Mouse (Mus musculus) MEL (cell line): ENCODE data around the gene Med7.

Experiments used
- CHD2 ChIP-seq: IDR thresholded peaks from 2 replicates; pipeline ENCODE4 v1.6.1; 2011; ENCODE audit warnings: low read length, improper control_type of control experiment
- CTCF ChIP-seq, 3 experiments: IDR thresholded peaks in 2 of 3; conservative IDR thresholded peaks in 1 of 3; 2 replicates each; pipeline ENCODE4 v1.5.1; 2011 to 2012; ENCODE audit warnings: low read length in 3 of 3, low read depth in 2 of 3, mild to moderate bottlenecking in 2 of 3, improper control_type of control experiment in 1 of 3, inconsistent platforms in 1 of 3, mixed read lengths in 1 of 3, moderate library complexity in 1 of 3; ENCODE audit not compliant: control insufficient read depth in 1 of 3, insufficient read depth in 1 of 3, poor library complexity in 1 of 3, severe bottlenecking in 1 of 3
- EP300 ChIP-seq, 2 experiments: IDR thresholded peaks; 2 replicates each; pipeline ENCODE4 v1.6.1; 2011; ENCODE audit warnings: improper control_type of control experiment in 2 of 2, low read length in 2 of 2, low read depth in 1 of 2, mild to moderate bottlenecking in 1 of 2
- GABPA ChIP-seq: IDR thresholded peaks from 2 replicates; pipeline ENCODE4 v1.6.1; 2012; ENCODE audit warnings: low read depth, mild to moderate bottlenecking, inconsistent platforms, low read length, improper control_type of control experiment, moderate library complexity
- MAFK ChIP-seq: IDR thresholded peaks from 2 replicates; pipeline ENCODE4 v1.6.1; 2011; ENCODE audit warnings: low read depth, mild to moderate bottlenecking, low read length, improper control_type of control experiment, borderline replicate concordance
- MAX ChIP-seq: IDR thresholded peaks from 2 replicates; pipeline ENCODE4 v1.6.1; 2011; ENCODE audit warnings: low read length, improper control_type of control experiment
- MYB ChIP-seq: IDR thresholded peaks from 2 replicates; pipeline ENCODE4 v1.6.1; 2011; ENCODE audit warnings: mild to moderate bottlenecking, low read depth, low read length, improper control_type of control experiment
- POLR2A ChIP-seq, 2 experiments: IDR thresholded peaks; 2 replicates each; pipeline ENCODE4 v1.6.1; 2011 to 2012; ENCODE audit warnings: low read length in 2 of 2, mild to moderate bottlenecking in 2 of 2, control low read depth in 1 of 2, improper control_type of control experiment in 1 of 2, low read depth in 1 of 2, moderate library complexity in 1 of 2; ENCODE audit not compliant: control insufficient read depth in 1 of 2, insufficient read depth in 1 of 2, poor library complexity in 1 of 2
- RAD21 ChIP-seq: IDR thresholded peaks from 2 replicates; pipeline ENCODE4 v1.6.1; 2011; ENCODE audit warnings: mild to moderate bottlenecking, low read depth, low read length, improper control_type of control experiment
- SIN3A ChIP-seq: IDR thresholded peaks from 2 replicates; pipeline ENCODE4 v1.6.1; 2012; ENCODE audit warnings: low read length, improper control_type of control experiment, inconsistent platforms
- SMC3 ChIP-seq: IDR thresholded peaks from 2 replicates; pipeline ENCODE4 v1.6.1; 2011; ENCODE audit warnings: low read depth, low read length, improper control_type of control experiment
- TAL1 ChIP-seq: IDR thresholded peaks from 2 replicates; pipeline ENCODE4 v1.6.1; 2012; ENCODE audit warnings: mild to moderate bottlenecking, inconsistent platforms, low read length, moderate library complexity, mixed read lengths
- UBTF ChIP-seq: IDR thresholded peaks from 2 replicates; pipeline ENCODE4 v1.6.1; 2012; ENCODE audit warnings: low read depth, mild to moderate bottlenecking, inconsistent platforms, low read length, improper control_type of control experiment, moderate library complexity, borderline replicate concordance; ENCODE audit not compliant: insufficient read depth
- ZNF384 ChIP-seq: IDR thresholded peaks from 2 replicates; pipeline ENCODE4 v1.6.1; 2012; ENCODE audit warnings: low read depth, mild to moderate bottlenecking, inconsistent platforms, low read length, improper control_type of control experiment

GRCm38 (mm10) chr11:46393413-46393812 lies 43.3 kb upstream of the Med7 start:
- TF ChIP-seq CTCF (IDR thresholded peaks at IDR 0.05 in 2 of 3, conservative IDR thresholded peaks at IDR 0.05 in 1 of 3; ENCODE audit: control insufficient read depth in 1 of 3, insufficient read depth in 1 of 3, low read depth in 2 of 3, low read length in 3 of 3, poor library complexity in 1 of 3, severe bottlenecking in 1 of 3) (no peak), POLR2A (IDR thresholded peaks at IDR 0.05; ENCODE audit: control insufficient read depth in 1 of 2, insufficient read depth in 1 of 2, low read depth in 1 of 2, low read length in 2 of 2, poor library complexity in 1 of 2) (no peak), TAL1 (no peak), SIN3A (no peak), GABPA (no peak), CHD2 (no peak), MAFK (no peak), MYB (no peak), SMC3 (no peak), MAX (no peak), EP300 (IDR thresholded peaks at IDR 0.05; ENCODE audit: low read depth in 1 of 2, low read length in 2 of 2) (no peak), RAD21 (no peak), UBTF (no peak), ZNF384 (no peak)
